In the genomic region with DNA sequence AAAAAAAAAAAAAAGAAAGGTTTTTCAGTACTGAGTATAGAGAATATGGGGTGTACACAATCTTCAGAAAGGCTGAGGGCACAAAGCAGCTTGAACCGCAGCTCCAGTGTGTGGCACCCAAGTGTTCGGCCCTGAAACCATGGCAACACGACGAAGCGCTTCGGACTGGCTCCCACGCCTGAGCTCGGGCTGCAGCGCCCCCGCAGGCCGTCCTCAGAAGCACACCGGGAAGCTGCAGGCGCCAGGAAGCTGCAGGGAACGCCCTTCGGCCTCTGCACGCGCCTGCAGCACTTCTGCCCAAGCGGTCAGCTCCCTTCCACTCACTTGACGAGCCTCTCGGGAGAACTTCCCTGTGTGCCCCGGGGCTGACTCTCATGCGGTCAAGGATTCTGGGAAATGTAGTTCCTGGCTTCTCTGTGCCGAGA, we compare ENCODE assay signal across 8 mouse cellular contexts. TPM values are rescaled to one million over a fixed set of nuclear protein-coding genes. Genes with fewer than 3 reads are reported as not detected.
A peak's percentile ranks its signal among the peaks of the same experiment; 100 is the strongest.
DNase-seq lines count a peak whose midpoint lies in the region; ATAC-seq and TF ChIP-seq lines count a peak whose summit lies in the region.

No protein-coding gene starts in this region.

- peak overlapping the region; percentile 96; the same call in 1 of the 2 replicates for H3K27ac ChIP-seq in ES-Bruce4 (ENCODE audit: insufficient read depth, low read length)
- peak overlapping the region; percentile 41; the same call in 1 of the 2 replicates for H3K27ac ChIP-seq in forebrain, embryonic 13.5 days
- H3K27ac ChIP-seq in neural tube, embryonic 15.5 days (replicated peaks) = peak overlapping the region; percentile 28

- peak; percentile 88 for TF ChIP-seq CTCF in ES-Bruce4 (IDR thresholded peaks at IDR 0.05; ENCODE audit: low read depth, low read length)

- peak; percentile 50 for TF ChIP-seq POLR2A in ES-Bruce4 (IDR thresholded peaks at IDR 0.05; ENCODE audit: insufficient read depth, low read length)

- no peak overlapping the region for H3K4me3 ChIP-seq in ES-Bruce4 (ENCODE audit: low read depth, low read length)
- H3K4me3 ChIP-seq in forebrain, embryonic 13.5 days = peak overlapping the region; percentile 43
- H3K4me3 ChIP-seq in neural tube, embryonic 15.5 days (replicated peaks) = peak overlapping the region; percentile 41

- H3K27me3 ChIP-seq in ES-Bruce4 (ENCODE audit: control insufficient read depth, insufficient read depth, low read length, poor library complexity, severe bottlenecking) = no peaks in the 10 kb centered on the region
- no peaks in the 10 kb centered on the region for H3K27me3 ChIP-seq in forebrain, embryonic 13.5 days
- H3K27me3 ChIP-seq in neural tube, embryonic 15.5 days (replicated peaks) = no peaks in the 10 kb centered on the region

- peaks cover 8% of the 10 kb centered on the region for H3K4me1 ChIP-seq in ES-Bruce4 (ENCODE audit: control insufficient read depth, insufficient read depth, low read length)
- H3K4me1 ChIP-seq in forebrain, embryonic 13.5 days = peaks cover 21% of the 10 kb centered on the region
- H3K4me1 ChIP-seq in neural tube, embryonic 15.5 days = peaks cover 25% of the 10 kb centered on the region

- WGBS in forebrain, embryonic 13.5 days = under 1% methylated on average over 23 of the region's 23 CpGs
- WGBS in neural tube, embryonic 15.5 days = under 1% methylated on average over 23 of the region's 23 CpGs

- DNase-seq in heart, postnatal 14 days = peak; percentile 98 to 99
- DNase-seq in layer of hippocampus, adult 11-12 months (ENCODE audit: low spot score) = peak; percentile 94
- peak; percentile 97 to 98 for DNase-seq in lung, adult 18-20 months
- peak; percentile 95 for DNase-seq in testis, postnatal 14 days (ENCODE audit: low spot score)

- no peaks in the 10 kb centered on the region for H3K36me3 ChIP-seq in ES-Bruce4 (ENCODE audit: control insufficient read depth, insufficient read depth, low read length, poor library complexity, severe bottlenecking)
- H3K36me3 ChIP-seq in forebrain, embryonic 13.5 days (ENCODE audit: poor library complexity, severe bottlenecking) = no peaks in the 10 kb centered on the region
- H3K36me3 ChIP-seq in neural tube, embryonic 15.5 days = no peaks in the 10 kb centered on the region

- peak; percentile 99 for ATAC-seq in cerebellum, adult (ENCODE audit: insufficient number of reproducible peaks, low FRiP score, low TSS enrichment)
- peak; percentile 91 for ATAC-seq in forebrain, embryonic 13.5 days
- ATAC-seq in neural tube, embryonic 15.5 days (ENCODE audit: low FRiP score) = peak; percentile 90

- intact Hi-C loops in heart, postnatal 14 days (cut with DNase I) = loop anchor here (5.0 kb wide), 2 partner anchors 46 to 86 kb away; no protein-coding TSS in a partner anchor

- no peak overlapping the region for H3K9ac ChIP-seq in ES-Bruce4 (ENCODE audit: low read depth, poor library complexity, severe bottlenecking)
- H3K9ac ChIP-seq in forebrain, embryonic 13.5 days = 0 out of 2 replicates have a peak overlapping the region, but pooled peaks have one; percentile 13
- H3K9ac ChIP-seq in neural tube, embryonic 15.5 days (replicated peaks) = 0 out of 2 replicates have a peak overlapping the region, but pooled peaks have one; percentile 29

- no peaks in the 10 kb centered on the region for H3K9me3 ChIP-seq in ES-Bruce4 (replicated peaks; ENCODE audit: control insufficient read depth, insufficient read depth, low read length, poor library complexity, severe bottlenecking)
- H3K9me3 ChIP-seq in forebrain, embryonic 13.5 days (replicated peaks) = no peaks in the 10 kb centered on the region
- H3K9me3 ChIP-seq in neural tube, embryonic 15.5 days (replicated peaks) = no peaks in the 10 kb centered on the region

- peak overlapping the region; percentile 55 for H3K4me2 ChIP-seq in forebrain, embryonic 13.5 days
- peak overlapping the region; percentile 56 for H3K4me2 ChIP-seq in neural tube, embryonic 15.5 days

- TF ChIP-seq EP300 in ES-Bruce4 (IDR thresholded peaks at IDR 0.05; ENCODE audit: insufficient read depth, low read depth, low read length) = peak; percentile 95

RNA-seq across cellular contexts. Expression of gene Cln6, which starts 9.9 kb away (rescaled TPM):
- 91.1 and 93.8 TPM in 2 replicates for polyA plus RNA-seq in ES-Bruce4 (2011; ENCODE audit: insufficient read depth, insufficient read length, low read depth, missing spikeins)
- 6.9 and 8.0 TPM in 2 replicates for polyA plus RNA-seq in forebrain, embryonic 13.5 days (2015; fragmentation: Nextera tagmentation; extraction: Ambion mirVana)
- total RNA-seq in heart, postnatal 14 days (2021) = 10 to 100 TPM; 16.0 to 17.0 TPM
- polyA plus RNA-seq in neural tube, embryonic 15.5 days (2015; fragmentation: Nextera tagmentation; extraction: Ambion mirVana) = 5.7 and 10.5 TPM in 2 replicates

RNA-seq across cellular contexts. Expression of gene Fem1b, which starts 16.9 kb away (rescaled TPM):
- polyA plus RNA-seq in ES-Bruce4 (2011; ENCODE audit: insufficient read depth, insufficient read length, low read depth, missing spikeins) = 189 and 201 TPM in 2 replicates
- 36.6 and 40.8 TPM in 2 replicates for polyA plus RNA-seq in forebrain, embryonic 13.5 days (2015; fragmentation: Nextera tagmentation; extraction: Ambion mirVana)
- total RNA-seq in heart, postnatal 14 days (2021) = 10 to 100 TPM; 24.8 to 25.9 TPM
- polyA plus RNA-seq in neural tube, embryonic 15.5 days (2015; fragmentation: Nextera tagmentation; extraction: Ambion mirVana) = 39.8 and 45.4 TPM in 2 replicates

RNA-seq across cellular contexts. Expression of gene Calml4, which starts 29.2 kb away (rescaled TPM):
- 11.7 and 16.7 TPM in 2 replicates for polyA plus RNA-seq in ES-Bruce4 (2011; ENCODE audit: insufficient read depth, insufficient read length, low read depth, missing spikeins)
- polyA plus RNA-seq in forebrain, embryonic 13.5 days (2015; fragmentation: Nextera tagmentation; extraction: Ambion mirVana) = 6.5 and 8.6 TPM in 2 replicates
- total RNA-seq in heart, postnatal 14 days (2021) = 1 to 10 TPM; 2.4 to 2.9 TPM
- 7.1 and 21.3 TPM in 2 replicates for polyA plus RNA-seq in neural tube, embryonic 15.5 days (2015; fragmentation: Nextera tagmentation; extraction: Ambion mirVana)

Comparison
In these comparisons a context has a peak if more than half of its experiments do, and no peak if none do; other contexts are left out.
1. H3K27ac ChIP-seq: peak in every context shown above with its lines; median percentile 96 in ES-Bruce4; 41 in forebrain, embryonic 13.5 days; 28 in neural tube, embryonic 15.5 days.